Mouse (Mus musculus): ENCODE measurements around the gene Tmem229b.
"Not testable (repeated sequence)": the region's sequence is repeated elsewhere in the genome, so short reads cannot be mapped to it uniquely, and the experiment has no call there.

The Tmem229b gene

GRCm38 (mm10) chr12:78947161-78947560, 60.3 kb downstream of the Tmem229b start:
- no peak for DNase-seq

- no peak for DNase-seq
Measured at GRCm38 (mm10) chr12:78942931-78943330, 64.5 kb downstream of the Tmem229b start.

- no peak for DNase-seq
Measured at GRCm38 (mm10) chr12:78940081-78940480, 67.3 kb downstream of the Tmem229b start.

GRCm38 (mm10) chr12:78939393-78940037, 67.9 kb downstream of the Tmem229b start:
- no peak for DNase-seq

- peak; percentile 20 for DNase-seq
Measured at GRCm38 (mm10) chr12:78936494-78936893, 70.9 kb downstream of the Tmem229b start.

GRCm38 (mm10) chr12:78929900-78930299, 77.5 kb downstream of the Tmem229b start:
- DNase-seq, result no peak

- DNase-seq, result no peak
Measured at GRCm38 (mm10) chr12:78927287-78927686, 80.1 kb downstream of the Tmem229b start.

- DNase-seq, result no peak
Measured at GRCm38 (mm10) chr12:78923539-78924189, 83.8 kb downstream of the Tmem229b start.

- not testable (repeated sequence) for DNase-seq
Measured at GRCm38 (mm10) chr12:78922977-78923376, 84.5 kb downstream of the Tmem229b start.

GRCm38 (mm10) chr12:78922058-78922457, 85.4 kb downstream of the Tmem229b start:
- no peak for DNase-seq

- no peak for DNase-seq
Measured at GRCm38 (mm10) chr12:78921421-78921820, 86.0 kb downstream of the Tmem229b start.

GRCm38 (mm10) chr12:78919079-78919712, 88.2 kb downstream of the Tmem229b start:
- peak; percentile 80 for DNase-seq

- DNase-seq, result peak; percentile 92
Measured at GRCm38 (mm10) chr12:78918227-78919078, 89.0 kb downstream of the Tmem229b start.

- no peak for DNase-seq
Measured at GRCm38 (mm10) chr12:78916278-78916677, 91.1 kb downstream of the Tmem229b start.

- no peak for DNase-seq
Measured at GRCm38 (mm10) chr12:78915561-78915960, 91.9 kb downstream of the Tmem229b start.

- no peak for DNase-seq
Measured at GRCm38 (mm10) chr12:78914458-78914857, 93.0 kb downstream of the Tmem229b start.
